Mouse (Mus musculus) heart, embryonic 16.5 days (tissue): ENCODE data around the gene Bora. TPM values are rescaled to one million over a fixed set of nuclear protein-coding genes. Genes with fewer than 3 reads are reported as not detected.

Experiments used
- ATAC-seq: fragments of 200-750 bp; cut with Nextera tagmentation; replicated peaks from 2 replicates; pipeline ENCODE4 v1.8.0; 2017; ENCODE audit warnings: moderate number of reproducible peaks; ENCODE audit not compliant: insufficient read depth, low FRiP score; ENCODE audit errors: extremely low read depth
- H3K27ac ChIP-seq: fragments of 300-500 bp; sonication (generic); 2 replicates; pipeline ENCODE4 v1.5.1; 2014; ENCODE audit warnings: mild to moderate bottlenecking, low read length, control low read depth, moderate library complexity
- H3K27me3 ChIP-seq: fragments of 300-500 bp; sonication (generic); 2 replicates; pipeline ENCODE4 v1.6.1; 2014; ENCODE audit warnings: low read length, mixed read lengths; ENCODE audit not compliant: control insufficient read depth, insufficient read depth
- H3K36me3 ChIP-seq: fragments of 300-500 bp; sonication (generic); 2 replicates; pipeline ENCODE4 v1.6.1; 2014; ENCODE audit not compliant: control insufficient read depth, insufficient read depth
- H3K4me1 ChIP-seq: fragments of 300-500 bp; sonication (generic); 2 replicates; pipeline ENCODE4 v1.6.1; 2014; ENCODE audit warnings: low read length, mixed read lengths; ENCODE audit not compliant: control insufficient read depth, insufficient read depth
- H3K4me2 ChIP-seq: fragments of 300-500 bp; sonication (generic); 2 replicates; pipeline ENCODE4 v1.6.1; 2014; ENCODE audit warnings: low read depth, mild to moderate bottlenecking, control low read depth, low read length
- H3K4me3 ChIP-seq: fragments of 300-500 bp; sonication (generic); 2 replicates; pipeline ENCODE4 v1.5.1; 2014; ENCODE audit warnings: mild to moderate bottlenecking, control low read depth, low read length
- H3K9ac ChIP-seq: fragments of 300-500 bp; sonication (generic); 2 replicates; pipeline ENCODE4 v1.6.1; 2014; ENCODE audit warnings: low read length, control low read depth
- H3K9me3 ChIP-seq: fragments of 300-500 bp; sonication (generic); replicated peaks from 2 replicates; pipeline ENCODE4 v1.6.1; 2016; ENCODE audit warnings: low read length; ENCODE audit not compliant: control insufficient read depth
- WGBS: fragments of 180-500 bp; shearing (Covaris S2); extraction: QIAGEN DNeasy Blood & Tissue Kit; methylation state at CpG from one replicate; pipeline ENCODE4 v1.1.7; 2014; 5-methylcytosine and 5-hydroxymethylcytosine counted together
- polyA plus RNA-seq: library from polyadenylated mRNA; unstranded; fragments of >200 nt; fragmentation: Nextera tagmentation; extraction: Ambion mirVana; gene quantifications from 2 replicates; pipeline ENCODE4 v1.2.1, GENCODE M21; 2015

Gene Bora
- polyA plus RNA-seq, 1 experiment from 2014 or later = 46.1 TPM

GRCm38 (mm10) chr14:99099967-99100587 is 54.1 kb downstream of the Bora start:
- Histone ChIP-seq H3K4me3 (peak overlapping the region; percentile 84), H3K36me3 (peaks cover 24% of the 10 kb centered on the region), H3K4me2 (peak overlapping the region; percentile 75), H3K27ac (no peak overlapping the region), H3K27me3 (no peaks in the 10 kb centered on the region), H3K9me3 (no peaks in the 10 kb centered on the region), H3K4me1 (peaks cover 9% of the 10 kb centered on the region), H3K9ac (peak overlapping the region; percentile 61)
- WGBS = 6% methylated on average over 20 of the region's 20 CpGs
- ATAC-seq = no peak

DNA sequence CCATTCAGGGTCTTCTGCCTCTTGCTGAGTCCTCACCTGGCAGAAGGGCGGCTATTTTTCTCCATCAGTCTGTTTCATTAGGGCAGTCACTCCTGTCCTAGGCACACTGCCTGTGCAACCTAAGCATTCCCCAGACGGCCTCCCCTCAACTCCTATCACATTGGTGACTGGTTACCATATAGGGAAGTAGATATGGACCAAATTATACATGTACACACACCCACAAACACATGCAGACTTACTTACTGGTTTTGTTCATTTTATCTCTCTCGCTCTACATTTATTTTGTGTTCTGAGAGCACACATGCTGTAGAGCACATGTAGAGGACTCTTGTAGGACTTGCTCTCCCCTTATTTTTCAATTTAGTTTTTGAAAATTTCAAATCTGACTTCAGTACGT is 57.0 kb downstream of the Bora start:
- WGBS = 91% methylated on average over 4 of the region's 4 CpGs
- ATAC-seq = no peak
- Histone ChIP-seq H3K36me3 (peaks cover 17% of the 10 kb centered on the region), H3K4me3 (no peak overlapping the region), H3K9me3 (no peaks in the 10 kb centered on the region), H3K27ac (no peak overlapping the region), H3K4me1 (peaks cover 9% of the 10 kb centered on the region), H3K4me2 (no peak overlapping the region), H3K27me3 (no peaks in the 10 kb centered on the region), H3K9ac (no peak overlapping the region)

DNA sequence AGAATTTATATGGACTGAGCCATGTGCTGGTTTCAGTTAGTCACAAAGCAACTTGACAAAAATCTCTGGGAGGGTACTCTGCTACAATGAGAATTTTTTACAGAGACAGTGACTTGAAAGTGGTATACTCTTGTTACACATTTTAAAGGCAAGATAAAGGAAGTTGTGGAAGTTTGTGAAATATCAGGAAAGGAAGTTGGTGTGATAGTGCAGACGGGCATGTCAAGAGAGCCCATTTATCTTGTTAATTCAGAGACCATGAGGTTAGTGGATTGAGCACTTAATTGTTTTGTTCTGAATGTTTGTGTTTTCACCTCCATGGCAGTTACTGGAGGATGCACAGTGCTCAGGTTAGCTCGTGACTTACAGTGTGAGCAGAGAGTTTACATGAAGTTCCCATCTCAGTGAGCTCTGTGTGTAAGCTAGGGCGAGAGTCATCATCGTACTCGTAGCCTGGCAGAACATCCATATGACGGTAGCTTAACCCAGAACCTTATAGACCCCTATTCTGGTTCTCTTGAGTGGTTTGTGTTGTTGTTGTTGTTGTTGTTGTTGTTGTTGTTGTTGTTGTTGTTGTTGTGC is 58.6 kb downstream of the Bora start:
- Histone ChIP-seq H3K4me1 (peaks cover 3% of the 10 kb centered on the region; the same call in 1 of the 2 replicates), H3K9ac (no peak overlapping the region), H3K4me2 (no peak overlapping the region), H3K36me3 (peaks cover 27% of the 10 kb centered on the region), H3K9me3 (no peaks in the 10 kb centered on the region), H3K27ac (no peak overlapping the region), H3K27me3 (no peaks in the 10 kb centered on the region), H3K4me3 (no peak overlapping the region)
- 85% methylated on average over 6 of the region's 6 CpGs for whole genome bisulfite sequencing
- ATAC-seq = no peak

GRCm38 (mm10) chr14:99106671-99107070 is 60.6 kb downstream of the Bora start:
- Histone ChIP-seq H3K27me3 (no peaks in the 10 kb centered on the region), H3K9me3 (no peaks in the 10 kb centered on the region), H3K4me3 (no peak overlapping the region), H3K4me1 (no peaks in the 10 kb centered on the region), H3K36me3 (peaks cover 29% of the 10 kb centered on the region), H3K27ac (no peak overlapping the region), H3K9ac (no peak overlapping the region), H3K4me2 (no peak overlapping the region)
- 81% methylated on average over 2 of the region's 2 CpGs for WGBS
- no peak for ATAC-seq

DNA sequence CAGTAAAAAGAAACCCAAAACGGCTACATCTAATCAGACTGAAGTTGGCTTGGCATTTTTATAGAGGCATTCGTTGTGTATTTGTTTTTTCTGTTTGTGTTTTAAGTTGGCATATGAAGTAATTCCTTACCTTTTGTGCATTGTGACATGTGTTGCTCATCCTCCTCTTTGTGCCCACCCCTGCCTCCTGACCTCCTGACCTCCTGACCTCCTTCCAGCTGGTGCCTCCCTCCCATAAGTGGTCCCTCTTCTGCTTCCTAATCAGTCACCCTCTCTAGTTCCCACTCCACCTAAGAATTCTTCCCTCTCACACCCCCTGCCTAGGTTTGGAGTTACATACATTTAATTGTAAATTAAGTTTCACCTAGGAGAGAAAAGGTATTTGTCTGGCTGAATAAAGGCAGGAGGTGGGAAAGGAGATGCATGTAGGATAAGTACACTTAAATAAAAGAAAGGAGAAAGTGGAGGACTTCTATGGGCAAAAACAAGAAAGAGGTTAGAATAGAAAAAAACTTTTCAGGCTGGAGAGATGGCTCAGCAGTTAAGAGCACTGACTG is 61.7 kb downstream of the Bora start:
- no peak for ATAC-seq
- Histone ChIP-seq H3K27me3 (no peaks in the 10 kb centered on the region), H3K9ac (no peak overlapping the region), H3K4me1 (no peaks in the 10 kb centered on the region), H3K4me3 (no peak overlapping the region), H3K27ac (no peak overlapping the region), H3K9me3 (no peaks in the 10 kb centered on the region), H3K36me3 (peaks cover 30% of the 10 kb centered on the region), H3K4me2 (no peak overlapping the region)
- 83% methylated on average over 2 of the region's 2 CpGs for WGBS

- no peak overlapping the region for H3K27ac ChIP-seq
- no peak for ATAC-seq
- H3K9ac ChIP-seq = no peak overlapping the region
- WGBS = 83% methylated on average over 6 of the region's 6 CpGs
- no peaks in the 10 kb centered on the region for H3K27me3 ChIP-seq
- H3K4me2 ChIP-seq = no peak overlapping the region
- no peaks in the 10 kb centered on the region for H3K4me1 ChIP-seq
- peaks cover 31% of the 10 kb centered on the region; the same call in 1 of the 2 replicates for H3K36me3 ChIP-seq
- H3K4me3 ChIP-seq = no peak overlapping the region
- no peaks in the 10 kb centered on the region for H3K9me3 ChIP-seq
Observed at GRCm38 (mm10) chr14:99108762-99109161, 62.7 kb downstream of the Bora start.

DNA sequence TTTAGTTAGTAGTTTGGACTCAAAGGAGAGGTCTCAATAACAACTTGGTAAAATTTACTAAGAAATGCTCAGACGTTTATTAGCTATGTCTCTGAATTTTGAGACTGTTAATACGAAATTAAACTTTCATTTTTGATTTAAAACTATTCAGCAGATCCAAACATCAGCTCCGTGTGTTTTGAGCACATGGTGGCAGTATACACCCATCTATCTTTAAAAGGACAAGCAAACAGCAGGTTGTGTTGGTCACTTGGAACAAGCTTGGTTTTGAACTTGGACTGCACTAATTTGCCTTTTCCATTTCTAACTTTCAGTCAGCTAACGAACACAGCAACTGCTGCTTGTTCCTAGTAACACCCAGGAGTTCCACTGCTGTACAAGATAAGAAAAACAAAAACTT is 71.6 kb downstream of the Bora start:
- H3K4me3 ChIP-seq = no peak overlapping the region
- no peak overlapping the region for H3K4me2 ChIP-seq
- 69% methylated on average over 4 of the region's 4 CpGs for WGBS
- H3K36me3 ChIP-seq = peaks cover 8% of the 10 kb centered on the region; the same call in 1 of the 2 replicates
- no peaks in the 10 kb centered on the region for H3K4me1 ChIP-seq
- H3K9me3 ChIP-seq = no peaks in the 10 kb centered on the region
- no peak for ATAC-seq
- no peak overlapping the region for H3K9ac ChIP-seq
- H3K27me3 ChIP-seq = no peaks in the 10 kb centered on the region
- no peak overlapping the region for H3K27ac ChIP-seq

DNA sequence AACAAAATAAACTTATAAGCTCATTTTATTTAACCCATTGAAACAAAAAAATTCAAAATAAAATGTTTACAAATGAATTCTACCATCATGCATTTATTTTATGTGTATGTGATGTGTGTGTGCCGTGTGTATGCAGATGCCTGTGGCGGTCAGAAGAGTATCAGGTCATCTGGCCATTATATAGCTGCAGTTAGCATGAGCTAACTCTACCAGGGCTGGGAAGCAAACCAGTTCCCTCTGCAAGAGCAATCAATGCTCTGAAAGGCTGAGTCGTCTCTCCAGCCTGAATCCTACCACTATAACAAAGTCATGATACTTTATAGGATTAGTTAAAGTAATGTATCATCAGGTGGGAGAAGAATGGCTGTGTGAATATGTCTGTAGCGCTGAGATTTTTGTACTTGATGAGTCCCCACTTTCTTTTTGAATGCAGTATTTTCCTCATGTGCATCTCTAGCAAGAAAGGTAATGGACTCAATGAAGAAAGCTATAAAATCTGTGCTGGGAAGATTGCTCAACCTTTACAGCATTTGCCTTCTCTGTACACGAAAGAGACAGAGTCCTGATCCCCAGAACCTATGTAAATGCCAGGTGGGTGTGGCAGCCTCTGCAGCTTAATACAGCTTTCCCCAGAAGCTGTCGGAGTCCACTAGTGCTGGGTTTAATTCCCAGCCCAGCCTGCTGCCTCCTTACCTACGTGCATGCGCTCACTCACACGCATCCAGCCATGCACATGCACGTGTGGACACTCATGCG is 75.7 kb downstream of the Bora start:
- Histone ChIP-seq H3K4me1 (no peaks in the 10 kb centered on the region), H3K36me3 (no peaks in the 10 kb centered on the region; the same call in 1 of the 2 replicates), H3K27me3 (no peaks in the 10 kb centered on the region), H3K27ac (no peak overlapping the region), H3K9ac (no peak overlapping the region), H3K4me3 (no peak overlapping the region), H3K4me2 (no peak overlapping the region), H3K9me3 (no peaks in the 10 kb centered on the region)
- WGBS = 87% methylated on average over 11 of the region's 11 CpGs
- ATAC-seq = no peak

DNA sequence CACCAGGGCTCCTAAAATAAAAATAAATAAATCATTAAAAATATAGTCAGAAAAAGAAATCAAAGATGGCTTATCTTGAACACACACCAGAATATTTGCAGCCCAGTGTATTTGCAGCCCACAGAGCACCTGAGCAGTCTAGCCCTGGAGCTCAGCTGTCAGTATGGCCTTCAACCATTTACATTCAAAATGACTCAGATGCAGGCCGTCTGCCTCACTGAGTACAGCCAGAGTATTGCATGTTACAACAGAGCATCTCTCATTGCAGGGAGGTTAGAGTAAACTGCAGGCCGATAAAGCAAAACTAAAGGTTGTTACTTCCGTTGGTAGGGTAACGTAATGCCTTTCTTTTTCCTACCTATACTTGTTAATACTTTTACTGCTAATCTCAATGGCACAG is 78.1 kb downstream of the Bora start:
- Histone ChIP-seq H3K27ac (no peak overlapping the region), H3K9ac (no peak overlapping the region), H3K36me3 (no peaks in the 10 kb centered on the region; the same call in 1 of the 2 replicates), H3K4me3 (no peak overlapping the region), H3K4me2 (no peak overlapping the region), H3K9me3 (no peaks in the 10 kb centered on the region), H3K27me3 (no peaks in the 10 kb centered on the region), H3K4me1 (no peaks in the 10 kb centered on the region)
- WGBS = 91% methylated on average over 4 of the region's 4 CpGs
- ATAC-seq = no peak
